Mouse (Mus musculus): Measurements from ENCODE around the gene Traf6. TPM values are rescaled to one million over a fixed set of nuclear protein-coding genes. Genes with fewer than 3 reads are reported as not detected.

The Traf6 gene
- total RNA-seq (2023): 10 to 100 TPM; 37.3 to 39.8 TPM

DNA sequence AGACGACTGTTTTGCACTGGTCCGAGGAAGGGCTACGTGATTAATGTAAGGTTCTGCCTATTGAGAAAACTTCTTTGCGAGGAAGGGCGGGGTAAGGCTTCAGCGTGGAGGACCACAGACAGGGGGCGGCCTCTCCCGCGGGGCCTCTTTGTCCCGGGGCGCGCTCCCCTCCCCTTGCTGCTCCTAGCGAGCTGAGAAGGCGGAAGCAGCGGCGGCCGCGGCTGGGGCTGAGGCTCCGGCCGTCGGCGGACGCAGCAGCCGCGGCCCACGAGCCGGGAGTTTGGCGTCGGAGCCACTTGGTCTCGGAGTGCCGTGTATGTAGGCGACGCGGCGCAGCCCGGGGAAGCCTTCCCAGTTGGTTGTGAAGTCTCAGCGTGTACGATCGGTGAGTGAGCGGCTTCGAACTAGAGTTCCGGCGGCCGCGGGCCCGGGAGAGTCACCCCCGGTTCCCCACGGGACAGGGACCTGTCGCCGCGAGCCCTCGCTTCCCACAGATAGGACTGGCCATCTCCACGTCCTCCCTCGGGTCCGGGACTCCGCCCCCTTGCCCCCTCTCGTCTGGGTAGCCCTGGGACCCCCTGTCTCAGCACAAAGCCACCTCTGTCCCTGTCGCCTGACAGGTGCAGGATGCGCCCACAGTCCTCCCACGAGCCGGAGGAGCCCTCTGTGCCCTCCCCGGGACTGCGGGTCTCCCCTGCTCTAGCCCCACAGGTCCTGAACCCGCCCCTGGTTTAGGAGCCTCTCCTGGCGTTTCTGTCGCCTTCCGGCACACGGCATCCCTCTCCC is at the start of gene Traf6:
Gene Traf6, plus strand, starts transcription at position 194 of the 786 bp plus-strand sequence.

DNA sequence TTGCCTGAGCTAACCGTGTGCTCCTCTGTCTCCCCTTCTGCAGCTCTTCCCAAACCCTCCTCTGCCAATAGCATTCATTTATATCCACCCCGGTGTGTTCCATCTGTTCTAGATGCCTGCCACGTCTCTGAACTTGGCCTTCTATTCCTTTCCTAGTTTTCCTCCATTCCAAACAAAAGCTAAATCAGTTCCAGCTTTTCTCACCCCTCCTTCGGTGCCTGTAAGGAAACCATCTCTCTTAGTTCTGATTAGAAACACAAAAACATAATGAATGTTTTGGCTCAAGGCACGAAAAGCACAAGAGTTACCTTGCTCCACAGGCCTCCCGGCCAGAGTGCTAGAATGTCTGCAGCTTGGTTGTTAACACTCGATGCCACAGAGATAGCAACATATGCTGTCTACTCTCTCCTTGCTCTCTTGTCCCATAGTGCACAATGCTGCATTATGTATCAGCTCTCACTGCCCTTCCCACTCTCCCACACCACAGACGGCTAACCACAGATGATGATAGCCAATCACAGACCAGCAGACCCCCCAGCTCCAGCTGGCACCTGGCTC is 29.0 kb upstream of the Traf6 start, which contains the start of the genes Rag1 and B230118H07Rik:
Gene Rag1, minus strand, starts transcription at position 388 of the 558 bp plus-strand sequence.
Gene B230118H07Rik, minus strand, starts transcription at position 419 of the 558 bp plus-strand sequence.

Other genes starting within 250 kb of the Traf6 start
- gene Rag2, start 53.7 kb upstream of the Traf6 start, total RNA-seq (2023): not detected
- gene Rag1, start 28.9 kb upstream of the Traf6 start, total RNA-seq (2023): under 1 TPM in 1 of 2 experiments, not detected in 1; 0.08 TPM
- 1 to 10 TPM; 4.0 to 4.6 TPM for gene B230118H07Rik, start 28.9 kb upstream of the Traf6 start, total RNA-seq (2023)
- 10 to 100 TPM; 57.4 to 78.1 TPM for gene Prr5l, start 204.6 kb downstream of the Traf6 start, total RNA-seq (2023)
- gene Commd9, start 207.8 kb downstream of the Traf6 start, total RNA-seq (2023): 10 to 100 TPM; 17.7 to 18.4 TPM

Data from monocyte, adult 59 days (primary cell).